Mouse (Mus musculus): Measurements from ENCODE around the gene P4ha2.

- no peak for TF ChIP-seq POLR2A (IDR thresholded peaks at IDR 0.05; ENCODE audit: extremely low read depth, insufficient read depth, low read length)
- no peak for TF ChIP-seq CTCF (IDR thresholded peaks at IDR 0.05; ENCODE audit: low read depth, low read length)
Observed at GRCm38 (mm10) chr11:54065106-54065914, 34.6 kb upstream of the P4ha2 start.
